Mouse (Mus musculus): ENCODE data around the gene Phyhipl.

Gene Phyhipl

GRCm38 (mm10) chr10:70533986-70534385, 121.8 kb downstream of the Phyhipl start:
- no peak for DNase-seq (ENCODE audit: low read depth in 1 of 2, low spot score in 2 of 2)

- no peak for DNase-seq (ENCODE audit: low read depth in 1 of 2, low spot score in 2 of 2)
Measured at GRCm38 (mm10) chr10:70533301-70533781, 122.4 kb downstream of the Phyhipl start.

- DNase-seq (ENCODE audit: low read depth in 1 of 2, low spot score in 2 of 2), result no peak
Measured at GRCm38 (mm10) chr10:70532249-70532648, 123.5 kb downstream of the Phyhipl start.

GRCm38 (mm10) chr10:70530185-70530823, 125.5 kb downstream of the Phyhipl start:
- DNase-seq (ENCODE audit: low read depth in 1 of 2, low spot score in 2 of 2), result no peak

GRCm38 (mm10) chr10:70521379-70521778, 134.4 kb downstream of the Phyhipl start:
- DNase-seq (ENCODE audit: low read depth in 1 of 2, low spot score in 2 of 2), result no peak

GRCm38 (mm10) chr10:70520143-70521131, 135.3 kb downstream of the Phyhipl start:
- DNase-seq (ENCODE audit: low read depth in 1 of 2, low spot score in 2 of 2), result no peak

GRCm38 (mm10) chr10:70519640-70520099, 136.1 kb downstream of the Phyhipl start:
- no peak for DNase-seq (ENCODE audit: low read depth in 1 of 2, low spot score in 2 of 2)

- no peak for DNase-seq (ENCODE audit: low read depth in 1 of 2, low spot score in 2 of 2)
Measured at GRCm38 (mm10) chr10:70516661-70517060, 139.1 kb downstream of the Phyhipl start.

GRCm38 (mm10) chr10:70514848-70515247, 140.9 kb downstream of the Phyhipl start:
- no peak for DNase-seq (ENCODE audit: low read depth in 1 of 2, low spot score in 2 of 2)

- no peak for DNase-seq (ENCODE audit: low read depth in 1 of 2, low spot score in 2 of 2)
Measured at GRCm38 (mm10) chr10:70507880-70508279, 147.9 kb downstream of the Phyhipl start.
